Mouse (Mus musculus) T-helper 2 cell (primary cell): ENCODE measurements around the gene Pheta1.
"Not testable (repeated sequence)": the region's sequence is repeated elsewhere in the genome, so short reads cannot be mapped to it uniquely, and the experiment has no call there.

Source experiments
- in situ Hi-C: fragments of 300-600 bp; cut with MboI, MseI; formaldehyde crosslinking; loops from one replicate; pipeline ENCODE4 v1.15.1; 2025; ENCODE audit warnings: high pct_unique_total_duplicates

Gene Pheta1

DNA sequence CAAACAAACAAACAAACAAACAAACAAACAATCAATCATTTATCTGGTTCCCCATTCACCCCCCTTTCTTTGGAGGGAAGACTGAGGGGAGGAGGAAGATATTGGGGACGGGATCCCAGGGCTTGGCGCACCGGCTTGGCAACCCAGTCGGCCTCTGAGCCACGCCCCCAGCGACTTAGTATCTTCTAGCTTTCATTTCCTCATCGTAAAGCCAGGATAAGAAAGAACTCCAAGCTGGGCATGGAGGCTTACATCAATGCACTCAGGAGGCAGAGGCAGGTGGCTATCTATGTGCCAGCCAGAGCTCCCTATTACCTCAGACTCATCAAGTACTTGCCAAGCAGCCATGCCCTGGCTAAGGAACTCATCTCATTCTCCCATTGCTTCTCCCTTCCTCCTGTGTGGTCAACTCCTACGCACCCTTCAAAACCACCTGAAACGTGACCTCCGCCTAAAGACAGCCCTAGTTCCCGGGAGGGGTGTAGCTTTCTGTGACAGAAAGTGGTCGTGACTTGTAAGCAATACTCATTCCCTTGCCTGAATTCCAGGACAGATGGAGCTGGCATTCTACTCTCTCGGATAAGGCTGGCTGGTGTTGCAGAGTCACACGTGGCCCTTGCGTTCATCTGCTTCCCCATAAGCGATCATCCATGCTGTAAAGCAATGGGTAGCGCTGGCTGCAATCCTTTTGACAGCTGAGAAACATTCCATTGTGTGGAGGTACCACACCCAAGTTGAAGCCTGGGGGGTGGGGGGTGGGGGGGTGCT is 5.5 kb upstream of the Pheta1 start:
- in situ Hi-C loops, result no loop called here

- in situ Hi-C loops, result no loop called here
Measured at GRCm38 (mm10) chr5:121845361-121845760, 3.4 kb upstream of the Pheta1 start.

GRCm38 (mm10) chr5:121846322-121846721 is 2.5 kb upstream of the Pheta1 start:
- in situ Hi-C loops, result no loop called here

DNA sequence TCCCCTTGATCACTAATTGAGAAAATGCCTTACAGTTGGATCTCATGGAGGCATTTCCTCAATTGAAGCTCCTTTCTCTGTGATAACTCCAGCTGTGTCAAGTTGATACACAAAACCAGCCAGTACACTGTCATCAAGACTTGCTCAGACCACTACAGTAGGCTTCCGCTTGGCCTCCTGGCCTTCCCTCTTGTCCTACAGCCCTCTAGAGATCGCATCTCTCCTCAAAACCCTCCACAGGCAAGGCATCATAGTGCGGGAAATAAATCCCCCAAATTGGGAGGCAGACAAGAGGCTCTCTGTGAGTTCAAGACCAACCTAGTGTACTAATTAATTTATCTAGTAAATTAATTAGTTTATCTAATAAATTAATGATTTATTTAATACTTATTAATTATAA is 1.5 kb upstream of the Pheta1 start:
- in situ Hi-C loops, result not testable (repeated sequence)

DNA sequence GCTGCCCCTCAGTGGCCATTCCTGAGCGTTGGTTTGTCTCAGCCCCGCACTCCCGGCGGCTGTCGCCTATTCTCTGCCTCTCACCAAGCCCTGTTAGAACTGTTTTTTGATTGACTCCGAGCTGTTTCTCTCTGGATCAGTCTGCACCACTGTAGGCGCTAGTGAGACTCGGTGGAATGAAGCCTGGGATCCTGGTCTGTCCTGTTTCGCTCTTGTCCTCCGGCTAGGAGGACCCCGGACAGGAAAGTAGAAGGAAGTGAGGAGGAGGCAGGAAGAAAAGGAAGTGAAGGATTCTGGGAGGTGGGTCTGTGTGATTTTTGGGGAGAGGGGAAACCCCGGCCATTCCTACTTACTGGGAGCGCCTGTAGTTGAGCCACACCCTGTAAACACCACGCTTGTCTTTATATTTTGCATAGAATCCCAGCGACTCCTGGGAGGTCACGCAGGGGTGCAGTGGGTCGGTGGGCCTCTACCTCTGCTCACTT is 707 bp upstream of the Pheta1 start:
- in situ Hi-C loops, result no loop called here

- in situ Hi-C loops, result no loop called here
Measured at GRCm38 (mm10) chr5:121849478-121850349, 930 bp downstream of the Pheta1 start.

DNA sequence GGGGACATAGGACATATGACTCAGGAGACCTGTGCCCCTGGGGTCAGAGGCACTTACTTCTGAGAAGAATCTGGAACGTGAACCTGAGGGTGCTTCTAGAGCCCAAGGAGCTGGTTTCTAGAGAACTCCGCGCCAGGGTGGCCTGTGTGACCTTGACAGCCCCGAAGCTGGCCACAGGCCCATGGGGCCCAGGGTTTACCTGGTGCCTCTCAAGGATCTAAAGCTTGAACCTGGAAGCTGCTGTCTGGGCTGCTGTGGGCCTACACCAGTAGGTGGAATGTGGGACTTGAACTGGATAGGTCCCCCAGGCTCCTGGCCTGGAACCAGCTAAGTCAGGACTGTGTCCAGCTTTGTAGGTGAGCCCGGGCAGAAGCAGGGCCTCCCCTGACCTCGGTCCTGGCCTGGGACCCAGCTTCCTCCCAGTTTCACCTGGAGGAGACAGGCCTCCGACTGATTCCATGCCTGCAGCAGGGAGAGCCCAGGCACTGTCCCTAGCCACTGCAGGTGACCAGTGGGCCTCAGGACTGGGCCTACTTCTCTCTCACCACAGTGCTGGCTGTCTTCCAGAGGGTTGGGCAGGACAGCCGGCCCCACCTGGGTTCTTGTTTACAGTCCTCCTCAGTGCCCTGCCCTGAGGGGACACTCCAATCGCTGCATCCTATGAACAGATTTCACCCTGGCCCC is 4.7 kb downstream of the Pheta1 start:
- in situ Hi-C loops, result no loop called here

- in situ Hi-C loops, result no loop called here
Measured at GRCm38 (mm10) chr5:121854768-121855167, 6.0 kb downstream of the Pheta1 start.

DNA sequence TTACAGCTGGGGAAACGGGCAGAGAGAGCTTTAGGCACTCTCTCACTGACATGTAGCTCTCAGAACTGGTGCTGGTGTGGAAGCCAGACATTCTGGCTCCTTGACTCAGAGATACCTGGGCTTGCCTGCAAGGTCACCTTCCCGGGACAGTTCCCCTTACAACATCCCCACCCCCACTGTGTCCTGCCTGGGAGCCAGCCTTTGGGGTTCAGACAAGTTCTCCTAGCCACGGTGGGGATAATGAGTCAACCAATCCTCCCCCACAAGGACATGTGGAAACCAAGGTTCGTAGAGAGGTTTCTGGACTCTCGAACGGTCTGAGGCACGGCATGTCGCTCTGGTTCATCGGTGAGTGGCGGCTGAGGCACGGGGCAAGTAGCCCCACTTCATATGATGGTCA is 8.0 kb downstream of the Pheta1 start:
- in situ Hi-C loops, result no loop called here

GRCm38 (mm10) chr5:121858427-121858826 is 9.6 kb downstream of the Pheta1 start:
- in situ Hi-C loops, result no loop called here

DNA sequence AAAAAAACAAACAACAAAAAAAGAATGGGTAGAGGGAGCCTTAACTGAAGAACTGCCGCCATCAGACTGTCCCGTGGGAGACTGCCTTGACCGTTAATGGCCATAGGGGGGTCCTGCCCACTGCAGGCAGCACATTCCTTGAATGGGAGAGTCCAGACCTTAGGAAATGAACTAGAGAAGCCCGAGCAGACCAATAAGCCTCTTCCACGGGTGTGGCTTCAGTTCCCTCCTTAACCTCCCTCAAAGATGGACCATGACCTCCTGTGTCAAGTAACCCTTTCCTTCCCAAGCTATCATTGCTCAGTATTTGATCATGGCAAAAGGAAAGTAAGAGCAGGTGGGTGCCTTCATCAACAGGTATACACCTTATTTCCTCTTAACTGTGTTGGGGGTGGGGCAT is 13.2 kb downstream of the Pheta1 start:
- in situ Hi-C loops, result no loop called here

DNA sequence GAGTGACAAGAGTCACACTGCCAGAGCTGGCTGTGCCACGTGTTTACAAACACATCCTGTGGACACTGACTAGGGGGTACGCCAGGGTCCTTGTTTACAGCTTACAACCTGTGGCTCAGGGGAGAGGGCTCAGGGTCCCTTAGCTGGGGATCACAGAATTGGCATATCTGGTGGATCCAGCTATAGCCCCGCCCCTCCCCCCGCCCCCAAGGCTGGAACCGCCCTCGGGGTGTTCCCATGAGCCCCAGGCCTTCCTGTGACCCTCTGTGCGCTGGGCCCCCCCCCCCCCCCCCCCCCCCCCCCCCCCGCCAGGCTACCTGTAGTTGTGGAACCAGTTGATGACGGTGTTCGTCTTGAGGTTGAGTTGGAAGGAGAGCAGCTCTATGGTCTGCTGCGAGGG is 15.5 kb downstream of the Pheta1 start:
- in situ Hi-C loops, result no loop called here

DNA sequence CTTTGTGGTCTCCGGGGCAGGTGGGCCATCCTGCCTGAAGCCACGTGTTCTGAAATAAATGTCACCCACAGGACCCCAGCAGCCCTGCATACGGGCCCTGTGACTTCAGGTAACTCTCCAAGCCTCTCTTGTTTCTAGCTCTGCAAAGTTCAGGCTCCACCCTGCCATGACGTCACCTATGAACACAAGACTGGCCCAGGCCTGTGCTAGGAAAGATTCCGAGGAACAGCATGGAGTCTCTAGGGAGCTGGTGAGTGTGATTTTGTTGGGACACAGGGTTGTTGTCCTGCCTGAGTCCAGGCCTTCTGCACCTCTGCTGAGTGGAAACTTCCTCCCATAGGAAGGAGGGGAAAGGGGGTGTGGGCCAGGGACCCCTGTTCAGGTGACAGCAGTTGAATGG is 19.2 kb downstream of the Pheta1 start:
- in situ Hi-C loops, result no loop called here

GRCm38 (mm10) chr5:121870832-121871231 is 22.0 kb downstream of the Pheta1 start:
- in situ Hi-C loops, result no loop called here

GRCm38 (mm10) chr5:121871515-121872030 is 22.8 kb downstream of the Pheta1 start:
- in situ Hi-C loops, result no loop called here

- in situ Hi-C loops, result no loop called here
Measured at GRCm38 (mm10) chr5:121872158-121872557, 23.4 kb downstream of the Pheta1 start.

GRCm38 (mm10) chr5:121875041-121875440 is 26.3 kb downstream of the Pheta1 start:
- in situ Hi-C loops, result no loop called here

GRCm38 (mm10) chr5:121876901-121877300 is 28.1 kb downstream of the Pheta1 start:
- in situ Hi-C loops, result no loop called here

DNA sequence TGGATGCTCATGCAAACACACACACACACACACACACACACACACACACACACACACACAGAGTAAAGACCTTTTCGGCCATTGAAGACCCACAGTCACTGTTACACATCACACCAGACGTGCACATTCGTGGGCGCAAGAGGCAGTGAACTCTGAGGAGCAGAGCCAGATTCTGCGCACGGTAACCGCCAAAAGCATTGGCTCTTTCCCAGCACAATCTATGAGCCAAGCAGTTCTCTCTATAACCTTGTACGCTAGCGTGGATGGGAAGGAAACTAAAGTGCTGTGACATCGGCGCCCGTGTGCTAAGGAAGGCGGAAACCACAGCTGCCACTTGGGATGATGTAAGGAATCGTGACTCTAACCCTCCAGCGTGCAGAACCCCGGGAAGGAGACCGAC is 29.9 kb downstream of the Pheta1 start:
- in situ Hi-C loops, result no loop called here

DNA sequence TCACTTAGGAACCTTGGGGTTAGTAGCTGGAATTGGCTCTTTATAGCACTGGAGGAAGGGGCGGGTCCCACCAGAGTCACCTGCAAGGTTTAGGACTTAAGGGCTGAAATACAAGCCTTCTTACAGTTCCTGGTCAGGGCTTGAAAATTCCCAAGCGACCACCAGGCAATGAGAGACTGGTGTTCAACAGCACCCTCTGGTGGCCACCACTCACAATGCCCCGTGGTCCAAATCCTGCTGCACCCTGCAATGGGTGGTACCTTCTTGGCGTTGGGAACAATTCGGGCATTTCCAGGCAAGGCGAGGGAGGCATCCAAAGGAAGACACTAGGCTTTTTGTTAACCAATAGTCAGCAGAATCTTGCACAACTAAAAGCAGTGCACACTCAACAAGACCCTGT is 30.4 kb downstream of the Pheta1 start:
- in situ Hi-C loops, result no loop called here

DNA sequence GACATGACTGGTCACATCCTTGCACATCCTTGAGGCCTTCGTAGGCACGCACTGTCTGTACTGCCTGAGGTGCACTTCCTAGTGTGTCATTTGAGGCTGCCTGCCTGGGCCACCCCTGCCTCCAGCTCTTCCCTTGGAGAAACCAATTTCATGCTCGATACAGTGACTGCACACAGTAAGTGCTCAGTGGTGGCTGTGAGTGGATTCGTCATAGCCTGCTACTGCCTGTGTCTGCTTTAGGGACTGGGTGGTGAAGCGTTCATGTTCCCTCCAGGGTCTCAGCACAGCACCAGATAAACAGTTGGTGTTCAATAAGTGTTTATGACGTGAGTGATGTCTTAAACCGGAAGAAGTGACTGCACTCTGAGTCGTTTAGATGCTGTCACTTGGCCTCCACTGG is 34.6 kb downstream of the Pheta1 start:
- in situ Hi-C loops, result no loop called here

GRCm38 (mm10) chr5:121889375-121889774 is 40.6 kb downstream of the Pheta1 start:
- in situ Hi-C loops, result no loop called here
